Mouse (Mus musculus) midbrain, postnatal 0 days (tissue): Measurements from ENCODE around the gene Gpi1. TPM values are rescaled to one million over a fixed set of nuclear protein-coding genes. Genes with fewer than 3 reads are reported as not detected.

Experiments
- ATAC-seq: fragments of 200-750 bp; cut with Nextera tagmentation; 2 replicates; pipeline ENCODE4 v1.8.0; 2017; ENCODE audit warnings: moderate number of reproducible peaks, mild to moderate bottlenecking, moderate TSS enrichment, moderate library complexity; ENCODE audit not compliant: low FRiP score
- DNase-seq: peaks from one replicate; pipeline ENCODE4 v3.0.0-alpha.2; 2015; ENCODE audit warnings: low spot score
- H3K27ac ChIP-seq: fragments of 300-500 bp; sonication (generic); 2 replicates; pipeline ENCODE4 v1.5.1; 2014; ENCODE audit warnings: low read depth, mild to moderate bottlenecking, low read length, mixed read lengths
- H3K27me3 ChIP-seq: fragments of 300-500 bp; sonication (generic); 2 replicates; pipeline ENCODE4 v1.6.1; 2014; ENCODE audit warnings: low read length, control low read depth, mixed read lengths; ENCODE audit not compliant: insufficient read depth
- H3K36me3 ChIP-seq: fragments of 300-500 bp; sonication (generic); 2 replicates; pipeline ENCODE4 v1.6.1; 2014; ENCODE audit warnings: low read length, control low read depth, mixed read lengths; ENCODE audit not compliant: insufficient read depth
- H3K4me1 ChIP-seq: fragments of 300-500 bp; sonication (generic); 2 replicates; pipeline ENCODE4 v1.6.1; 2014; ENCODE audit warnings: mild to moderate bottlenecking, control low read depth, antibody characterized with exemption, low read length, mixed read lengths; ENCODE audit not compliant: insufficient read depth
- H3K4me2 ChIP-seq: fragments of 300-500 bp; sonication (generic); 2 replicates; pipeline ENCODE4 v1.6.1; 2014; ENCODE audit warnings: low read depth, mild to moderate bottlenecking, low read length, mixed read lengths; ENCODE audit not compliant: poor library complexity, severe bottlenecking
- H3K4me3 ChIP-seq: fragments of 300-500 bp; sonication (generic); 2 replicates; pipeline ENCODE4 v1.5.1; 2014; ENCODE audit warnings: low read depth, mild to moderate bottlenecking, low read length, moderate library complexity
- H3K9ac ChIP-seq: fragments of 300-500 bp; sonication (generic); replicated peaks from 2 replicates; pipeline ENCODE4 v1.6.1; 2014; ENCODE audit warnings: mild to moderate bottlenecking, low read length, moderate library complexity, mixed read lengths; ENCODE audit not compliant: poor library complexity, severe bottlenecking
- H3K9me3 ChIP-seq: fragments of 300-500 bp; sonication (generic); 2 replicates; pipeline ENCODE4 v1.6.1; 2016; ENCODE audit warnings: low read length, control low read depth
- CTCF ChIP-seq: IDR thresholded peaks from 2 replicates; pipeline ENCODE4 v1.5.1; 2016; ENCODE audit warnings: antibody characterized with exemption, mild to moderate bottlenecking
- WGBS: fragments of 180-500 bp; shearing (Covaris S2); extraction: QIAGEN DNeasy Blood & Tissue Kit; methylation state at CpG from one replicate; pipeline ENCODE4 v1.1.7; 2014; 5-methylcytosine and 5-hydroxymethylcytosine counted together
- polyA plus RNA-seq: library from polyadenylated mRNA; unstranded; fragments of >200 nt; fragmentation: Nextera tagmentation; extraction: Ambion mirVana; gene quantifications from 2 replicates; pipeline ENCODE4 v1.2.1, GENCODE M21; 2015
- total RNA-seq: library from RNA; depleted of rRNA; stranded (reverse); fragments of >200 nt; gene quantifications from 2 replicates; pipeline ENCODE4 v1.2.3, GENCODE M21; 2014

Gpi1 gene
- total and polyA plus RNA-seq, 2 experiments from 2014 or later = 325 to 357 TPM

- DNase-seq (peak; percentile 61), ATAC-seq (no peak)
- Histone ChIP-seq H3K4me2 (no peak overlapping the region), H3K4me1 (no peaks in the 10 kb centered on the region), H3K27ac (no peak overlapping the region), H3K27me3 (no peaks in the 10 kb centered on the region), H3K4me3 (no peak overlapping the region), H3K36me3 (peaks cover 5% of the 10 kb centered on the region; the same call in 1 of the 2 replicates), H3K9me3 (no peaks in the 10 kb centered on the region), H3K9ac (no peak overlapping the region)
- 52% methylated on average over 5 of the region's 5 CpGs for WGBS
- peak; percentile 70 for TF ChIP-seq CTCF
Observed at GRCm38 (mm10) chr7:34265876-34266346, 35.8 kb upstream of the Gpi1 start.

GRCm38 (mm10) chr7:34263437-34263836, 33.3 kb upstream of the Gpi1 start:
- 93% methylated on average over 5 of the region's 5 CpGs for WGBS
- no peak for ATAC-seq
- no peaks in the 10 kb centered on the region for H3K4me1 ChIP-seq
- H3K4me2 ChIP-seq = no peak overlapping the region
- H3K9me3 ChIP-seq = no peaks in the 10 kb centered on the region
- H3K9ac ChIP-seq = no peak overlapping the region
- TF ChIP-seq CTCF = no peak
- H3K27me3 ChIP-seq = no peaks in the 10 kb centered on the region
- DNase-seq = no peak
- H3K36me3 ChIP-seq = peaks cover 9% of the 10 kb centered on the region; the same call in 1 of the 2 replicates
- no peak overlapping the region for H3K4me3 ChIP-seq
- no peak overlapping the region for H3K27ac ChIP-seq

- no peak for ATAC-seq
- H3K36me3 ChIP-seq = peaks cover 40% of the 10 kb centered on the region
- no peaks in the 10 kb centered on the region for H3K9me3 ChIP-seq
- WGBS = 94% methylated on average over 1 of the region's 1 CpGs
- DNase-seq = no peak
- TF ChIP-seq CTCF = no peak
- no peak overlapping the region for H3K4me3 ChIP-seq
- no peak overlapping the region for H3K4me2 ChIP-seq
- H3K4me1 ChIP-seq = no peaks in the 10 kb centered on the region
- no peak overlapping the region for H3K27ac ChIP-seq
- no peak overlapping the region for H3K9ac ChIP-seq
- H3K27me3 ChIP-seq = no peaks in the 10 kb centered on the region
Observed at GRCm38 (mm10) chr7:34258407-34258806, 28.3 kb upstream of the Gpi1 start.

GRCm38 (mm10) chr7:34257279-34257678, 27.1 kb upstream of the Gpi1 start:
- no peak for TF ChIP-seq CTCF
- Histone ChIP-seq H3K27ac (no peak overlapping the region), H3K9ac (no peak overlapping the region), H3K4me1 (no peaks in the 10 kb centered on the region), H3K27me3 (no peaks in the 10 kb centered on the region), H3K4me3 (no peak overlapping the region), H3K9me3 (no peaks in the 10 kb centered on the region), H3K4me2 (no peak overlapping the region), H3K36me3 (peaks cover 45% of the 10 kb centered on the region)
- whole genome bisulfite sequencing = 88% methylated on average over 9 of the region's 9 CpGs
- ATAC-seq = no peak
- no peak for DNase-seq

- Histone ChIP-seq H3K9ac (no peak overlapping the region), H3K27me3 (no peaks in the 10 kb centered on the region), H3K9me3 (no peaks in the 10 kb centered on the region), H3K36me3 (peaks cover 40% of the 10 kb centered on the region), H3K4me3 (no peak overlapping the region), H3K4me2 (no peak overlapping the region), H3K27ac (no peak overlapping the region), H3K4me1 (no peaks in the 10 kb centered on the region)
- DNase-seq (no peak), ATAC-seq (no peak)
- WGBS = 94% methylated on average over 1 of the region's 1 CpGs
- no peak for TF ChIP-seq CTCF
Observed at GRCm38 (mm10) chr7:34255916-34256315, 25.8 kb upstream of the Gpi1 start.

GRCm38 (mm10) chr7:34255137-34255536, 25.0 kb upstream of the Gpi1 start:
- DNase-seq (no peak), ATAC-seq (no peak)
- H3K27me3 ChIP-seq = no peaks in the 10 kb centered on the region
- H3K4me2 ChIP-seq = no peak overlapping the region
- no peaks in the 10 kb centered on the region for H3K9me3 ChIP-seq
- no peak overlapping the region for H3K27ac ChIP-seq
- H3K4me1 ChIP-seq = no peaks in the 10 kb centered on the region
- 65% methylated on average over 3 of the region's 3 CpGs for WGBS
- H3K9ac ChIP-seq = no peak overlapping the region
- H3K36me3 ChIP-seq = peaks cover 42% of the 10 kb centered on the region
- no peak for TF ChIP-seq CTCF
- no peak overlapping the region for H3K4me3 ChIP-seq
